Mouse (Mus musculus) limb, embryonic 14.5 days (tissue): ENCODE measurements around the gene Gna13. TPM values are rescaled to one million over a fixed set of nuclear protein-coding genes. Genes with fewer than 3 reads are reported as not detected.

Experiments used
- ATAC-seq: fragments of 200-750 bp; cut with Nextera tagmentation; 2 replicates; pipeline ENCODE4 v1.8.0; 2017; ENCODE audit warnings: low read depth, moderate number of reproducible peaks, moderate TSS enrichment; ENCODE audit not compliant: low FRiP score
- DNase-seq: peaks from one replicate; pipeline ENCODE4 v3.0.0-alpha.2; 2015; ENCODE audit warnings: low spot score
- H3K27ac ChIP-seq: fragments of 300-500 bp; sonication (generic); replicated peaks from 2 replicates; pipeline ENCODE4 v1.5.1; 2014; ENCODE audit warnings: low read depth, mild to moderate bottlenecking, low read length, moderate library complexity, mixed read lengths
- H3K27me3 ChIP-seq: fragments of 300-500 bp; sonication (generic); 2 replicates; pipeline ENCODE4 v1.6.1; 2014; ENCODE audit warnings: low read length, mixed read lengths; ENCODE audit not compliant: control insufficient read depth, insufficient read depth
- H3K36me3 ChIP-seq: fragments of 300-500 bp; sonication (generic); 2 replicates; pipeline ENCODE4 v1.6.1; 2014; ENCODE audit warnings: mild to moderate bottlenecking, low read length, moderate library complexity, mixed read lengths; ENCODE audit not compliant: control insufficient read depth, insufficient read depth
- H3K4me1 ChIP-seq: fragments of 300-500 bp; sonication (generic); 2 replicates; pipeline ENCODE4 v1.6.1; 2014; ENCODE audit warnings: antibody characterized with exemption, low read length, mixed read lengths; ENCODE audit not compliant: control insufficient read depth, insufficient read depth
- H3K4me2 ChIP-seq: fragments of 300-500 bp; sonication (generic); replicated peaks from 2 replicates; pipeline ENCODE4 v1.6.1; 2014; ENCODE audit warnings: low read depth, mild to moderate bottlenecking, low read length, moderate library complexity; ENCODE audit not compliant: severe bottlenecking
- H3K4me3 ChIP-seq: fragments of 300-500 bp; sonication (generic); replicated peaks from 2 replicates; pipeline ENCODE4 v1.5.1; 2014; ENCODE audit warnings: low read length
- H3K9ac ChIP-seq: fragments of 300-500 bp; sonication (generic); 2 replicates; pipeline ENCODE4 v1.6.1; 2014; ENCODE audit warnings: mild to moderate bottlenecking, low read depth, low read length, moderate library complexity; ENCODE audit not compliant: severe bottlenecking
- H3K9me3 ChIP-seq: fragments of 300-500 bp; sonication (generic); 2 replicates; pipeline ENCODE4 v1.6.1; 2016; ENCODE audit warnings: low read length; ENCODE audit not compliant: control insufficient read depth
- POLR2A ChIP-seq: fragments of 200-500 bp; IDR thresholded peaks from 2 replicates; pipeline ENCODE4 v1.8.0; 2012; ENCODE audit warnings: inconsistent platforms, mild to moderate bottlenecking, moderate library complexity, borderline replicate concordance; ENCODE audit not compliant: insufficient read depth, insufficient read length; ENCODE audit errors: extremely low read depth
- WGBS: fragments of 180-500 bp; shearing (Covaris S2); extraction: QIAGEN DNeasy Blood & Tissue Kit; methylation state at CpG from one replicate; pipeline ENCODE4 v1.1.7; 2014; 5-methylcytosine and 5-hydroxymethylcytosine counted together
- polyA plus RNA-seq, 2 experiments: library from polyadenylated mRNA; depleted of rRNA in 1 of 2; stranded (reverse) in 1 of 2; unstranded in 1 of 2; fragments of >200 nt; fragmentation: Nextera tagmentation in 1 of 2; extraction: Ambion mirVana in 1 of 2; gene quantifications; 2 replicates each; pipeline versions ENCODE4 v1.2.1 to v1.2.3; 2012 to 2014

Gene Gna13
- polyA plus RNA-seq, 2 experiments, result 24.8 to 26.2 TPM

DNA sequence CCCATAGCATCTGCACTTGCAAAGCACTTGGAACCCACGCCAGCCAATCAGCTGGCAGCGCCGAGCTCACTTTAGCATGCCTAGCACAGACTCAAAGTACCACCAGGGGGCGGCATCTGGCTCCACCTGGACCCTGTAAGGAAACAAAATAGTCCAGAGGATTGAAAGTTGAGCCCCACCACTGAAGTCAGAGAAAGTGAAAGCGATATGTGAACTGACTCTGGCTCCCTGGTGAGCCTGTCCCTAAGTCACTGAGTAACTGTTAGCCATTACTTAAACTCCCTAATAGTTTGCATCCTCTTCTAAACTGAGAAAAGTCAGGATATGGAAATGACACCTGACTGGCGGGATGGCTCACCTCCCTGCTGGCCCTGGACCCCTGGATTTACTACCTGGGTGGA lies 31.2 kb upstream of the Gna13 start:
- peak; percentile 91 for ATAC-seq
- no peaks in the 10 kb centered on the region for H3K9me3 ChIP-seq
- H3K9ac ChIP-seq, result no peak overlapping the region
- 5% methylated on average over 6 of the region's 6 CpGs for WGBS
- no peaks in the 10 kb centered on the region for H3K27me3 ChIP-seq
- no peak overlapping the region for H3K27ac ChIP-seq
- DNase-seq, result peak; percentile 96
- peak overlapping the region; percentile 24 for H3K4me3 ChIP-seq
- TF ChIP-seq POLR2A, result no peak
- peak overlapping the region; percentile 44 for H3K4me2 ChIP-seq
- H3K4me1 ChIP-seq, result peaks cover 8% of the 10 kb centered on the region; the same call in 1 of the 2 replicates
- H3K36me3 ChIP-seq, result no peaks in the 10 kb centered on the region

GRCm38 (mm10) chr11:109332722-109333121 lies 29.9 kb upstream of the Gna13 start:
- WGBS, result 50% methylated on average over 6 of the region's 6 CpGs
- no peaks in the 10 kb centered on the region for H3K9me3 ChIP-seq
- no peaks in the 10 kb centered on the region for H3K36me3 ChIP-seq
- no peak overlapping the region for H3K4me2 ChIP-seq
- no peaks in the 10 kb centered on the region for H3K27me3 ChIP-seq
- peaks cover 8% of the 10 kb centered on the region; the same call in 1 of the 2 replicates for H3K4me1 ChIP-seq
- ATAC-seq, result no peak
- DNase-seq, result no peak
- TF ChIP-seq POLR2A, result no peak
- no peak overlapping the region for H3K4me3 ChIP-seq
- no peak overlapping the region for H3K9ac ChIP-seq
- no peak overlapping the region for H3K27ac ChIP-seq

GRCm38 (mm10) chr11:109334773-109335172 lies 27.9 kb upstream of the Gna13 start:
- Histone ChIP-seq H3K36me3 (no peaks in the 10 kb centered on the region), H3K9ac (no peak overlapping the region), H3K4me1 (peaks cover 4% of the 10 kb centered on the region; the same call in 1 of the 2 replicates), H3K4me2 (no peak overlapping the region), H3K4me3 (no peak overlapping the region), H3K9me3 (no peaks in the 10 kb centered on the region), H3K27me3 (no peaks in the 10 kb centered on the region), H3K27ac (no peak overlapping the region)
- 90% methylated on average over 4 of the region's 4 CpGs for WGBS
- no peak for TF ChIP-seq POLR2A
- ATAC-seq (no peak), DNase-seq (no peak)

DNA sequence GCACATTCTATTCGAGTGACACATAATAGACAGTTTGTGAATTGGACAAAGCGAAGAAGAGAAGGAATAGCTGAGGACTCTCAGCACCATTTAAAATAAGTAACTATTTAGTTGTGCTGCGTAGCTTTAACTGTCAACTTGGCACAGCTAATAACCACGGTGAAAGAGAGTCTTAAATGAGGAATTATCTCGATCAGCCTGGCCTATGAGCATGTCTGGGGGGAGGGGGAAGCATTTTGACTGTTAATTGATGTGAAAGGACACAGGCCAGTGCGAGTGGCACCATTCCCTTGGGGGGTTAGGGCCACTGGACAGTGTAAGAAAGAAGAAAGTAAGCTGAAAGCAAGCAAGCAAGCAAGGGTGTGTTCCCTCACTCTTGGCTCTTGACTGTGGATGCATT lies 26.7 kb upstream of the Gna13 start:
- no peaks in the 10 kb centered on the region for H3K36me3 ChIP-seq
- H3K4me2 ChIP-seq, result no peak overlapping the region
- DNase-seq (no peak), ATAC-seq (no peak)
- peaks cover 3% of the 10 kb centered on the region; the same call in 1 of the 2 replicates for H3K4me1 ChIP-seq
- 63% methylated on average over 6 of the region's 6 CpGs for WGBS
- no peaks in the 10 kb centered on the region for H3K9me3 ChIP-seq
- no peaks in the 10 kb centered on the region for H3K27me3 ChIP-seq
- H3K4me3 ChIP-seq, result no peak overlapping the region
- H3K9ac ChIP-seq, result no peak overlapping the region
- H3K27ac ChIP-seq, result no peak overlapping the region
- no peak for TF ChIP-seq POLR2A

DNA sequence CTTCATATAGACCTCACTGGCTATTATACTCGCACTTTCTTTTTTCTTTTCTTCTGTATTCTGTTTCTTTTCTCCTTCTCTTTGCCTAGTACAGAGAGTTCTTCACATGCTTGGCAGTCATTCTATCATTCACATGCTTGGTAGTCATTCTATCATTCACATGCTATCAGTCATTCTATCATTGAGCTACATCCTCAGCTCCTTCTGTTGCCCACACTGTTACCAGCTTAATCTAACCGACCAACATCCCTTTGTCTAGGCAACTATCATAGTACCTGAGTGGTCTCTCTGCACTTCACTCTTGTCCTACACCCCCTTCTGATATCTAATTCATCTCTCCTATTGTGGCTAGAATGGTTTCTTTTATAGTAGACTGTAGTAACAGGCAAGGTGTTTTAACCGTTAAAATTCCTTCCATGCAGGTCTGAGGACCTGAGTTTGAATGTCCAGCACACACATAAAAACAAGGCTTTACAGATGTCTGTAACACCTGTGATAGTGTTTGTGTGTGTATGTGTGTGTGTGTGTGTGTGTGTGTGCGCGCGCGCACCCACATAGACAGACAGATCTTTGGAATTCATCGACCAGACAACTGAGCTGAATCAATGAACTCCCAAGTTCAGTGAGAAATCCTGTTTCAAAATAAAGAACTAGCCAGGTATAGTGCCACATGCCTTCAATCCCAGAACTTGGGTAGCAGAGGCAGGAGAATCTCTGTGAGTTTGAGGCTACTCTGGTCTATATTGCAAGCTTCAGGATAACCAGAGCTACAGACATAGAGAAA lies 23.3 kb upstream of the Gna13 start:
- no peak overlapping the region for H3K9ac ChIP-seq
- WGBS, result 94% methylated on average over 8 of the region's 8 CpGs
- H3K4me2 ChIP-seq, result no peak overlapping the region
- H3K9me3 ChIP-seq, result no peaks in the 10 kb centered on the region
- TF ChIP-seq POLR2A, result no peak
- no peaks in the 10 kb centered on the region for H3K27me3 ChIP-seq
- DNase-seq (no peak), ATAC-seq (no peak)
- no peak overlapping the region for H3K27ac ChIP-seq
- no peaks in the 10 kb centered on the region for H3K36me3 ChIP-seq
- no peaks in the 10 kb centered on the region for H3K4me1 ChIP-seq
- H3K4me3 ChIP-seq, result no peak overlapping the region
